Mouse (Mus musculus) midbrain, embryonic 14.5 days (tissue): ENCODE measurements at regions not wholly inside any gene's neighbourhood (a gene's known extent, or its start where the extent isn't known, plus 50 kb on each side); places are given as distances from the start of the nearest gene placed in this dataset.

ENCODE experiments used
- ATAC-seq: fragments of 200-750 bp; cut with Nextera tagmentation; 2 replicates; pipeline ENCODE4 v1.8.0; 2017; ENCODE audit warnings: moderate number of reproducible peaks, moderate library complexity; ENCODE audit not compliant: low FRiP score, low TSS enrichment
- DNase-seq: peaks from one replicate; pipeline ENCODE4 v3.0.0-alpha.2; 2015
- H3K27ac ChIP-seq: fragments of 300-500 bp; sonication (generic); replicated peaks from 2 replicates; pipeline ENCODE4 v1.5.1; 2014; ENCODE audit warnings: mild to moderate bottlenecking, low read depth, low read length, moderate library complexity
- H3K27me3 ChIP-seq: fragments of 300-500 bp; sonication (generic); 2 replicates; pipeline ENCODE4 v1.6.1; 2014; ENCODE audit warnings: low read length, control low read depth, mixed read lengths; ENCODE audit not compliant: control insufficient read depth, insufficient read depth
- H3K36me3 ChIP-seq: fragments of 300-500 bp; sonication (generic); 2 replicates; pipeline ENCODE4 v1.6.1; 2014; ENCODE audit warnings: low read length, control low read depth; ENCODE audit not compliant: control insufficient read depth, insufficient read depth
- H3K4me1 ChIP-seq: fragments of 300-500 bp; sonication (generic); 2 replicates; pipeline ENCODE4 v1.6.1; 2014; ENCODE audit warnings: mild to moderate bottlenecking, antibody characterized with exemption, low read length, control low read depth; ENCODE audit not compliant: control insufficient read depth, insufficient read depth
- H3K4me2 ChIP-seq: fragments of 300-500 bp; sonication (generic); 2 replicates; pipeline ENCODE4 v1.6.1; 2014; ENCODE audit warnings: mild to moderate bottlenecking, low read length, moderate library complexity
- H3K4me3 ChIP-seq: fragments of 300-500 bp; sonication (generic); replicated peaks from 2 replicates; pipeline ENCODE4 v1.5.1; 2014; ENCODE audit warnings: low read depth, low read length
- H3K9ac ChIP-seq: fragments of 300-500 bp; sonication (generic); replicated peaks from 2 replicates; pipeline ENCODE4 v1.6.1; 2014; ENCODE audit warnings: mild to moderate bottlenecking, low read length, moderate library complexity
- H3K9me3 ChIP-seq: fragments of 300-500 bp; sonication (generic); 2 replicates; pipeline ENCODE4 v1.6.1; 2016; ENCODE audit warnings: low read length, control low read depth, mixed read lengths; ENCODE audit not compliant: control insufficient read depth
- WGBS: fragments of 180-500 bp; shearing (Covaris S2); extraction: QIAGEN DNeasy Blood & Tissue Kit; methylation state at CpG from one replicate; pipeline ENCODE4 v1.1.7; 2014; 5-methylcytosine and 5-hydroxymethylcytosine counted together

GRCm38 (mm10) chr8:23531551-23532142, 1120.5 kb downstream of the Mrps31 start:
- H3K4me1 ChIP-seq = no peaks in the 10 kb centered on the region
- no peaks in the 10 kb centered on the region for H3K27me3 ChIP-seq
- ATAC-seq = no peak; the same call in 1 of the 2 replicates
- no peak overlapping the region for H3K4me2 ChIP-seq
- H3K9me3 ChIP-seq = no peaks in the 10 kb centered on the region
- H3K9ac ChIP-seq = no peak overlapping the region
- peak; percentile 84 for DNase-seq
- no peaks in the 10 kb centered on the region for H3K36me3 ChIP-seq
- no peak overlapping the region for H3K27ac ChIP-seq
- 58% methylated on average over 10 of the region's 10 CpGs for WGBS
- no peak overlapping the region for H3K4me3 ChIP-seq

GRCm38 (mm10) chr8:23537681-23538359, 1126.7 kb downstream of the Mrps31 start:
- H3K36me3 ChIP-seq = no peaks in the 10 kb centered on the region
- DNase-seq = peak; percentile 7
- no peak overlapping the region for H3K4me3 ChIP-seq
- no peak overlapping the region for H3K27ac ChIP-seq
- H3K9ac ChIP-seq = no peak overlapping the region
- no peaks in the 10 kb centered on the region for H3K9me3 ChIP-seq
- H3K4me2 ChIP-seq = no peak overlapping the region
- no peak for ATAC-seq
- WGBS = 66% methylated on average over 7 of the region's 7 CpGs
- no peaks in the 10 kb centered on the region for H3K4me1 ChIP-seq
- no peaks in the 10 kb centered on the region for H3K27me3 ChIP-seq

- Histone ChIP-seq H3K27me3 (no peaks in the 10 kb centered on the region), H3K27ac (no peak overlapping the region), H3K4me3 (no peak overlapping the region), H3K9me3 (no peaks in the 10 kb centered on the region), H3K4me2 (no peak overlapping the region), H3K4me1 (no peaks in the 10 kb centered on the region), H3K9ac (no peak overlapping the region), H3K36me3 (no peaks in the 10 kb centered on the region)
- ATAC-seq (no peak), DNase-seq (no peak)
- 74% methylated on average over 11 of the region's 12 CpGs for WGBS
These were observed 1142.7 kb downstream of the Mrps31 start for GRCm38 (mm10) chr8:23553565-23554473.

GRCm38 (mm10) chr8:23560836-23561235, 1149.7 kb downstream of the Mrps31 start:
- Histone ChIP-seq H3K9ac (no peak overlapping the region), H3K36me3 (no peaks in the 10 kb centered on the region), H3K4me1 (peaks cover 19% of the 10 kb centered on the region), H3K9me3 (no peaks in the 10 kb centered on the region), H3K27ac (no peak overlapping the region), H3K4me2 (no peak overlapping the region), H3K4me3 (no peak overlapping the region), H3K27me3 (0 out of 2 replicates have a peak, but pooled peaks cover 7% of the 10 kb centered on the region)
- DNase-seq = no peak
- WGBS = 89% methylated on average over 5 of the region's 5 CpGs
- no peak for ATAC-seq

GRCm38 (mm10) chr8:23561683-23562385, 1150.7 kb downstream of the Mrps31 start:
- no peaks in the 10 kb centered on the region for H3K36me3 ChIP-seq
- peak; percentile 48; the same call in 1 of the 2 replicates for ATAC-seq
- peaks cover 19% of the 10 kb centered on the region for H3K4me1 ChIP-seq
- H3K4me3 ChIP-seq = no peak overlapping the region
- 0 out of 2 replicates have a peak, but pooled peaks cover 7% of the 10 kb centered on the region for H3K27me3 ChIP-seq
- H3K4me2 ChIP-seq = no peak overlapping the region; the same call in 1 of the 2 replicates
- no peak overlapping the region for H3K27ac ChIP-seq
- 6% methylated on average over 8 of the region's 8 CpGs for WGBS
- H3K9ac ChIP-seq = no peak overlapping the region
- H3K9me3 ChIP-seq = no peaks in the 10 kb centered on the region
- DNase-seq = peak; percentile 76

- ATAC-seq (0 out of 2 replicates have a peak, but pooled peaks have one; percentile 20), DNase-seq (peak; percentile 4)
- Histone ChIP-seq H3K4me2 (peak overlapping the region; percentile 44), H3K27ac (no peak overlapping the region), H3K9me3 (no peaks in the 10 kb centered on the region), H3K27me3 (0 out of 2 replicates have a peak, but pooled peaks cover 7% of the 10 kb centered on the region), H3K9ac (no peak overlapping the region), H3K4me1 (peaks cover 19% of the 10 kb centered on the region), H3K36me3 (no peaks in the 10 kb centered on the region), H3K4me3 (no peak overlapping the region)
- 14% methylated on average over 9 of the region's 9 CpGs for WGBS
These were observed 1151.3 kb downstream of the Mrps31 start for GRCm38 (mm10) chr8:23562504-23562903.

- 5% methylated on average over 18 of the region's 18 CpGs for WGBS
These were observed 1152.2 kb downstream of the Mrps31 start for GRCm38 (mm10) chr8:23563065-23564020.

More at GRCm38 (mm10) chr8:23563065-23564020, 1152.2 kb downstream of the Mrps31 start:
- DNase-seq (peak; percentile 62), ATAC-seq (no peak)
- peaks cover 19% of the 10 kb centered on the region for H3K4me1 ChIP-seq
- H3K4me2 ChIP-seq = peak overlapping the region; percentile 44
- no peak overlapping the region for H3K9ac ChIP-seq
- 0 out of 2 replicates have a peak overlapping the region, but pooled peaks have one; percentile 4 for H3K4me3 ChIP-seq
- 0 out of 2 replicates have a peak, but pooled peaks cover 7% of the 10 kb centered on the region for H3K27me3 ChIP-seq
- no peaks in the 10 kb centered on the region for H3K9me3 ChIP-seq
- H3K27ac ChIP-seq = no peak overlapping the region
- H3K36me3 ChIP-seq = no peaks in the 10 kb centered on the region
